Mouse (Mus musculus) splenic B cell, adult 2 months (primary cell): ENCODE measurements around the gene Pla2g2e.
A peak's percentile ranks its signal among the peaks of the same experiment; 100 is the strongest.
"Not testable (repeated sequence)": the region's sequence is repeated elsewhere in the genome, so short reads cannot be mapped to it uniquely, and the experiment has no call there.

ENCODE experiments used
- DNase-seq: peaks from one replicate; pipeline ENCODE4 v3.0.0-alpha.2; 2011; ENCODE audit warnings: low read depth, low spot score
- H3K27me3 ChIP-seq: 2 replicates; pipeline ENCODE4 v1.6.1; 2012; ENCODE audit warnings: mild to moderate bottlenecking, low read length, moderate library complexity, mixed read lengths; ENCODE audit not compliant: control insufficient read depth, poor library complexity, insufficient read depth, severe bottlenecking
- H3K36me3 ChIP-seq: 2 replicates; pipeline ENCODE4 v1.6.1; 2012; ENCODE audit warnings: mild to moderate bottlenecking, low read length, moderate library complexity, mixed read lengths; ENCODE audit not compliant: control insufficient read depth, poor library complexity, insufficient read depth, severe bottlenecking

The Pla2g2e gene

GRCm38 (mm10) chr4:138866413-138866812 is 11.3 kb upstream of the Pla2g2e start:
- peak; percentile 86 for DNase-seq
- Histone ChIP-seq H3K27me3 (no peaks in the 10 kb centered on the region), H3K36me3 (no peaks in the 10 kb centered on the region)

- H3K27me3 ChIP-seq, result no peaks in the 10 kb centered on the region
- no peak for DNase-seq
Measured at GRCm38 (mm10) chr4:138868666-138869065, 9.1 kb upstream of the Pla2g2e start.

GRCm38 (mm10) chr4:138873864-138874263 is 3.9 kb upstream of the Pla2g2e start, which contains the start of gene Gm13030:
Gm13030 (minus strand) TSS chr4:138873964.
- no peaks in the 10 kb centered on the region for H3K36me3 ChIP-seq

More at GRCm38 (mm10) chr4:138868666-138869065, 9.1 kb upstream of the Pla2g2e start:
- H3K36me3 ChIP-seq, result no peaks in the 10 kb centered on the region

GRCm38 (mm10) chr4:138875275-138875674 is 2.5 kb upstream of the Pla2g2e start:
- not testable (repeated sequence) for H3K27me3 ChIP-seq, DNase-seq, H3K36me3 ChIP-seq

More at GRCm38 (mm10) chr4:138873864-138874263, 3.9 kb upstream of the Pla2g2e start, which contains the start of gene Gm13030:
- DNase-seq, result no peak
- no peaks in the 10 kb centered on the region for H3K27me3 ChIP-seq

- no peaks in the 10 kb centered on the region for H3K36me3 ChIP-seq
- DNase-seq, result no peak
Measured at GRCm38 (mm10) chr4:138875986-138876385, 1.8 kb upstream of the Pla2g2e start.

GRCm38 (mm10) chr4:138878783-138879182 is 1.0 kb downstream of the Pla2g2e start:
- Histone ChIP-seq H3K27me3 (no peaks in the 10 kb centered on the region), H3K36me3 (no peaks in the 10 kb centered on the region)
- DNase-seq, result no peak

More at GRCm38 (mm10) chr4:138875986-138876385, 1.8 kb upstream of the Pla2g2e start:
- no peaks in the 10 kb centered on the region for H3K27me3 ChIP-seq

GRCm38 (mm10) chr4:138879808-138880207 is 2.1 kb downstream of the Pla2g2e start:
- H3K36me3 ChIP-seq, result no peaks in the 10 kb centered on the region
- H3K27me3 ChIP-seq, result no peaks in the 10 kb centered on the region
- DNase-seq, result no peak

GRCm38 (mm10) chr4:138880811-138881584 is 3.3 kb downstream of the Pla2g2e start:
- Histone ChIP-seq H3K27me3 (no peaks in the 10 kb centered on the region), H3K36me3 (no peaks in the 10 kb centered on the region)
- no peak for DNase-seq

GRCm38 (mm10) chr4:138882179-138882578 is 4.4 kb downstream of the Pla2g2e start:
- H3K36me3 ChIP-seq, result no peaks in the 10 kb centered on the region
- no peaks in the 10 kb centered on the region; the same call in 1 of the 2 replicates for H3K27me3 ChIP-seq
- DNase-seq, result no peak

GRCm38 (mm10) chr4:138884261-138884660 is 6.5 kb downstream of the Pla2g2e start:
- Histone ChIP-seq H3K36me3 (no peaks in the 10 kb centered on the region), H3K27me3 (no peaks in the 10 kb centered on the region; the same call in 1 of the 2 replicates)
- peak; percentile 93 for DNase-seq

- DNase-seq, result no peak
- Histone ChIP-seq H3K36me3 (no peaks in the 10 kb centered on the region), H3K27me3 (no peaks in the 10 kb centered on the region; the same call in 1 of the 2 replicates)
Measured at GRCm38 (mm10) chr4:138889165-138889564, 11.4 kb downstream of the Pla2g2e start.

GRCm38 (mm10) chr4:138889635-138890034 is 11.9 kb downstream of the Pla2g2e start:
- Histone ChIP-seq H3K36me3 (no peaks in the 10 kb centered on the region; the same call in 1 of the 2 replicates), H3K27me3 (no peaks in the 10 kb centered on the region; the same call in 1 of the 2 replicates)
- no peak for DNase-seq

GRCm38 (mm10) chr4:138892655-138893054 is 14.9 kb downstream of the Pla2g2e start:
- no peaks in the 10 kb centered on the region for H3K27me3 ChIP-seq
- peaks cover 10% of the 10 kb centered on the region for H3K36me3 ChIP-seq
- DNase-seq, result no peak

- H3K27me3 ChIP-seq, DNase-seq: not testable (repeated sequence)
- peaks cover 10% of the 10 kb centered on the region for H3K36me3 ChIP-seq
Measured at GRCm38 (mm10) chr4:138893789-138894188, 16.0 kb downstream of the Pla2g2e start.

- DNase-seq, result no peak
- H3K27me3 ChIP-seq, result no peaks in the 10 kb centered on the region
- H3K36me3 ChIP-seq, result peaks cover 10% of the 10 kb centered on the region
Measured at GRCm38 (mm10) chr4:138899361-138899760, 21.6 kb downstream of the Pla2g2e start.
